Mouse (Mus musculus) hindbrain, embryonic 16.5 days (tissue): ENCODE results near the gene Cabcoco1. TPM values are rescaled to one million over a fixed set of nuclear protein-coding genes. Genes with fewer than 3 reads are reported as not detected.

Experiments used
- ATAC-seq: fragments of 200-750 bp; cut with Nextera tagmentation; 2 replicates; pipeline ENCODE4 v1.8.0; 2017; ENCODE audit warnings: moderate TSS enrichment, moderate library complexity
- H3K27ac ChIP-seq: fragments of 300-500 bp; sonication (generic); 2 replicates; pipeline ENCODE4 v1.5.1; 2014; ENCODE audit warnings: low read depth, mild to moderate bottlenecking, control low read depth, low read length, moderate library complexity
- H3K27me3 ChIP-seq: fragments of 300-500 bp; sonication (generic); replicated peaks from 2 replicates; pipeline ENCODE4 v1.6.1; 2014; ENCODE audit warnings: low read length; ENCODE audit not compliant: control insufficient read depth, insufficient read depth
- H3K36me3 ChIP-seq: fragments of 300-500 bp; sonication (generic); 2 replicates; pipeline ENCODE4 v1.6.1; 2014; ENCODE audit warnings: mild to moderate bottlenecking, low read length, moderate library complexity, mixed read lengths; ENCODE audit not compliant: control insufficient read depth, insufficient read depth
- H3K4me1 ChIP-seq: fragments of 300-500 bp; sonication (generic); 2 replicates; pipeline ENCODE4 v1.6.1; 2014; ENCODE audit warnings: low read depth, low read length; ENCODE audit not compliant: control insufficient read depth, insufficient read depth
- H3K4me2 ChIP-seq: fragments of 300-500 bp; sonication (generic); 2 replicates; pipeline ENCODE4 v1.6.1; 2014; ENCODE audit warnings: mild to moderate bottlenecking, low read length, control low read depth, moderate library complexity
- H3K4me3 ChIP-seq: fragments of 300-500 bp; sonication (generic); 2 replicates; pipeline ENCODE4 v1.5.1; 2014; ENCODE audit warnings: mild to moderate bottlenecking, low read length, control low read depth, moderate library complexity
- H3K9ac ChIP-seq: fragments of 300-500 bp; sonication (generic); 2 replicates; pipeline ENCODE4 v1.6.1; 2014; ENCODE audit warnings: low read depth, mild to moderate bottlenecking, control low read depth, low read length, moderate library complexity
- H3K9me3 ChIP-seq: fragments of 300-500 bp; sonication (generic); 2 replicates; pipeline ENCODE4 v1.6.1; 2014; ENCODE audit warnings: mild to moderate bottlenecking, low read length, moderate library complexity; ENCODE audit not compliant: control insufficient read depth
- WGBS: fragments of 180-500 bp; shearing (Covaris S2); extraction: QIAGEN DNeasy Blood & Tissue Kit; methylation state at CpG from one replicate; pipeline ENCODE4 v1.1.7; 2014; 5-methylcytosine and 5-hydroxymethylcytosine counted together
- polyA plus RNA-seq: library from polyadenylated mRNA; unstranded; fragments of >200 nt; fragmentation: Nextera tagmentation; extraction: Ambion mirVana; gene quantifications from 2 replicates; pipeline ENCODE4 v1.2.1, GENCODE M21; 2015

Cabcoco1 gene
- polyA plus RNA-seq, 1 experiment from 2014 or later, result 4.2 TPM

GRCm38 (mm10) chr10:68490781-68491180, 50.9 kb downstream of the Cabcoco1 start:
- Histone ChIP-seq H3K4me2 (no peak overlapping the region), H3K9ac (no peak overlapping the region), H3K36me3 (no peaks in the 10 kb centered on the region), H3K27me3 (no peaks in the 10 kb centered on the region), H3K27ac (no peak overlapping the region), H3K4me3 (no peak overlapping the region), H3K9me3 (no peaks in the 10 kb centered on the region), H3K4me1 (no peaks in the 10 kb centered on the region)
- 59% methylated on average over 6 of the region's 6 CpGs for WGBS
- no peak for ATAC-seq

GRCm38 (mm10) chr10:68472799-68473198, 68.9 kb downstream of the Cabcoco1 start:
- no peaks in the 10 kb centered on the region for H3K27me3 ChIP-seq
- no peak overlapping the region for H3K4me3 ChIP-seq
- H3K9me3 ChIP-seq, result no peaks in the 10 kb centered on the region
- H3K9ac ChIP-seq, result no peak overlapping the region
- H3K27ac ChIP-seq, result no peak overlapping the region
- H3K4me2 ChIP-seq, result no peak overlapping the region
- H3K4me1 ChIP-seq, result no peaks in the 10 kb centered on the region
- WGBS, result 86% methylated on average over 8 of the region's 8 CpGs
- no peaks in the 10 kb centered on the region for H3K36me3 ChIP-seq
- no peak for ATAC-seq

GRCm38 (mm10) chr10:68465737-68466327, 75.9 kb downstream of the Cabcoco1 start:
- Histone ChIP-seq H3K4me2 (no peak overlapping the region), H3K36me3 (no peaks in the 10 kb centered on the region), H3K27me3 (no peaks in the 10 kb centered on the region), H3K27ac (no peak overlapping the region), H3K9me3 (no peaks in the 10 kb centered on the region), H3K4me3 (no peak overlapping the region), H3K4me1 (no peaks in the 10 kb centered on the region), H3K9ac (no peak overlapping the region)
- ATAC-seq, result no peak
- WGBS, result 94% methylated on average over 4 of the region's 4 CpGs

- WGBS, result 28% methylated on average over 7 of the region's 7 CpGs
- Histone ChIP-seq H3K9ac (no peak overlapping the region), H3K27ac (no peak overlapping the region), H3K4me2 (no peak overlapping the region), H3K4me1 (no peaks in the 10 kb centered on the region), H3K4me3 (no peak overlapping the region), H3K9me3 (no peaks in the 10 kb centered on the region), H3K36me3 (no peaks in the 10 kb centered on the region), H3K27me3 (no peaks in the 10 kb centered on the region)
- ATAC-seq, result no peak
These were observed 76.8 kb downstream of the Cabcoco1 start for GRCm38 (mm10) chr10:68464943-68465342.

GRCm38 (mm10) chr10:68459784-68460183, 81.9 kb downstream of the Cabcoco1 start:
- no peak for ATAC-seq
- Histone ChIP-seq H3K4me3 (no peak overlapping the region), H3K27ac (no peak overlapping the region), H3K9me3 (no peaks in the 10 kb centered on the region), H3K9ac (no peak overlapping the region), H3K36me3 (no peaks in the 10 kb centered on the region), H3K4me2 (no peak overlapping the region), H3K4me1 (no peaks in the 10 kb centered on the region), H3K27me3 (no peaks in the 10 kb centered on the region)
- 79% methylated on average over 11 of the region's 11 CpGs for WGBS

- no peak overlapping the region for H3K27ac ChIP-seq
- no peaks in the 10 kb centered on the region for H3K9me3 ChIP-seq
- ATAC-seq, result no peak
- H3K36me3 ChIP-seq, result no peaks in the 10 kb centered on the region
- WGBS, result 93% methylated on average over 7 of the region's 7 CpGs
- H3K9ac ChIP-seq, result no peak overlapping the region
- no peaks in the 10 kb centered on the region for H3K27me3 ChIP-seq
- H3K4me1 ChIP-seq, result no peaks in the 10 kb centered on the region
- H3K4me3 ChIP-seq, result no peak overlapping the region
- H3K4me2 ChIP-seq, result no peak overlapping the region
These were observed 84.7 kb downstream of the Cabcoco1 start for GRCm38 (mm10) chr10:68457019-68457418.

- Histone ChIP-seq H3K4me3 (no peak overlapping the region), H3K36me3 (no peaks in the 10 kb centered on the region), H3K9me3 (no peaks in the 10 kb centered on the region), H3K4me2 (no peak overlapping the region), H3K4me1 (no peaks in the 10 kb centered on the region), H3K27me3 (no peaks in the 10 kb centered on the region), H3K27ac (no peak overlapping the region), H3K9ac (no peak overlapping the region)
- no peak for ATAC-seq
These were observed 87.2 kb downstream of the Cabcoco1 start for GRCm38 (mm10) chr10:68454541-68454940.

- 0 out of 2 replicates have a peak, but pooled peaks cover 5% of the 10 kb centered on the region for H3K4me1 ChIP-seq
- H3K9ac ChIP-seq, result no peak overlapping the region
- no peak overlapping the region for H3K27ac ChIP-seq
- H3K27me3 ChIP-seq, result no peaks in the 10 kb centered on the region
- WGBS, result 54% methylated on average over 5 of the region's 5 CpGs
- no peaks in the 10 kb centered on the region for H3K36me3 ChIP-seq
- H3K4me3 ChIP-seq, result no peak overlapping the region
- no peak for ATAC-seq
- no peak overlapping the region for H3K4me2 ChIP-seq
- H3K9me3 ChIP-seq, result no peaks in the 10 kb centered on the region
These were observed 94.9 kb downstream of the Cabcoco1 start for GRCm38 (mm10) chr10:68446797-68447125.

GRCm38 (mm10) chr10:68445876-68446796, 95.6 kb downstream of the Cabcoco1 start:
- Histone ChIP-seq H3K9me3 (no peaks in the 10 kb centered on the region), H3K36me3 (no peaks in the 10 kb centered on the region), H3K9ac (no peak overlapping the region), H3K4me1 (0 out of 2 replicates have a peak, but pooled peaks cover 5% of the 10 kb centered on the region), H3K4me3 (no peak overlapping the region), H3K27ac (0 out of 2 replicates have a peak overlapping the region, but pooled peaks have one; percentile 1), H3K4me2 (no peak overlapping the region), H3K27me3 (no peaks in the 10 kb centered on the region)
- 67% methylated on average over 15 of the region's 15 CpGs for WGBS
- no peak for ATAC-seq
